1 mouse cellular context compared by ENCODE assay signal in the genomic region with DNA sequence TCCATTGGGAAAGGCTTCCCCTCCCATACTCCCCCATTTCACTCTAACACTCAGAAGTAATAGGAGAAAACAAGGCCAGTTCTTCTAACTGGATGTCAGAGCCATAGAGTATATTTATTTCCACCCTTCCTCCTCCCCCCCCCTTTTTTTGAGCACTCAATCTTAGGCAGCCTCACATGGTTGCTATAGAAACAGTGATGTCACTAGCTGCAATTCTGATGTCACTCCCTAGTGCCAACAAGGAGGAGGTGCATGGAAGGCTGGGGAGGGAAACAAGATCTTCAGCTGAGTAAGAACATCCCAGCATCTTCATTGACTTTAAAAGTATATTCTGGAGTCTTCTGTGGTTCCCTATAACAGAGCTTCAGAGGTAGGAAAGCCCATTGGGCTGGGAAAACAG.
TF ChIP-seq lines count a peak whose summit lies in the region.

A gene (plus strand): TSS at position 218 of the 400 bp plus-strand sequence.

TF ChIP-seq in CH12.LX, 34 proteins besides CTCF, POLR2A, EP300 and RAD21:
- no peak for TF ChIP-seq MYC (IDR thresholded peaks at IDR 0.05; ENCODE audit: low read depth, low read length)
- TF ChIP-seq UBTF (IDR thresholded peaks at IDR 0.05; ENCODE audit: low read depth, low read length) = no peak
- TF ChIP-seq SIN3A (IDR thresholded peaks at IDR 0.05; ENCODE audit: low read length) = no peak
- TF ChIP-seq ELF1 (IDR thresholded peaks at IDR 0.05; ENCODE audit: low read depth, low read length) = no peak
- no peak for TF ChIP-seq BHLHE40 (IDR thresholded peaks at IDR 0.05; ENCODE audit: low read depth, low read length)
- TF ChIP-seq TBP (conservative IDR thresholded peaks at IDR 0.05; ENCODE audit: low read depth, low read length) = no peak
- TF ChIP-seq MAZ (IDR thresholded peaks at IDR 0.05; ENCODE audit: low read depth, low read length) = no peak
- TF ChIP-seq MAFK (IDR thresholded peaks at IDR 0.05; ENCODE audit: insufficient replicate concordance, low read length) = no peak
TF ChIP-seq in CH12.LX: peak in this region for 0.
